Mouse (Mus musculus) spleen, adult 10 weeks (tissue): ENCODE measurements around the gene Zfp518a. TPM values are rescaled to one million over a fixed set of nuclear protein-coding genes. Genes with fewer than 3 reads are reported as not detected.

Experiments used
- polyA plus RNA-seq: library from polyadenylated mRNA; stranded (reverse); fragments of 350-450 nt; fragmentation: Illumina TruSeq; extraction: RNeasy Lipid Tissue Mini Kit (QIAGEN cat#74804); gene quantifications from one replicate; pipeline ENCODE4 v1.2.3, GENCODE M21; 2015; ENCODE audit warnings: low replicate concordance; ENCODE audit not compliant: insufficient read depth

The Zfp518a gene
- polyA plus RNA-seq: 28.8 TPM

GRCm38 (mm10) chr19:40894519-40895392 is at the start of gene Zfp518a:
TSS of gene Zfp518a (plus strand) at chr19:40894705.

Other genes starting within 250 kb of the Zfp518a start
- gene Cc2d2b, start 146.0 kb upstream of the Zfp518a start, polyA plus RNA-seq: 1.1 TPM
- 15.0 TPM for gene Ccnj, start 63.4 kb upstream of the Zfp518a start, polyA plus RNA-seq
- 171 TPM for gene Blnk, start 99.8 kb downstream of the Zfp518a start, polyA plus RNA-seq
- gene Dntt, start 134.6 kb downstream of the Zfp518a start, polyA plus RNA-seq: 3.1 TPM
- gene Opalin, start 182.4 kb downstream of the Zfp518a start, polyA plus RNA-seq: not detected